Mouse (Mus musculus): ENCODE measurements at regions not wholly inside any gene's neighbourhood (a gene's known extent, or its start where the extent isn't known, plus 50 kb on each side); places are given as distances from the start of the nearest gene placed in this dataset.

DNA sequence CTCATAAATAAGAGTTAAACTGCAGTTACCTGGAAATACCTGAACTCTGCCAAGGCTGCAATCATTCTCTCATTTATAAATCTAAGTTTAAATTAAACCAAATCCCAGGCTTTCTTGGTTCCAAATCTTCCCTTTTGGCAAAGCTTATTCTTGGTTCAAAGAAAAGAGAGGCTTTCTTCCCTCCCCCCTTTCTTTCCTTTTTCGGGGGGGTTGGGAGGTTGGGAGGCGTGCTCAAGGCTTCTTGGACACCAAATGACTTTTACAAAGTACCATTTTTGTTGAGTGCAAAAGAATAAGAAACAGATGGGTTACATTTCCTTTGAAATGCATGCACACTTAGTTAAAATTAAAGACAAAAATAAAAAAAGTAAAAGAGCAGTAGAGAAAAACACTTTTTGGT lies 105.4 kb upstream of the Mroh9 start:
- DNase-seq = no peak

DNA sequence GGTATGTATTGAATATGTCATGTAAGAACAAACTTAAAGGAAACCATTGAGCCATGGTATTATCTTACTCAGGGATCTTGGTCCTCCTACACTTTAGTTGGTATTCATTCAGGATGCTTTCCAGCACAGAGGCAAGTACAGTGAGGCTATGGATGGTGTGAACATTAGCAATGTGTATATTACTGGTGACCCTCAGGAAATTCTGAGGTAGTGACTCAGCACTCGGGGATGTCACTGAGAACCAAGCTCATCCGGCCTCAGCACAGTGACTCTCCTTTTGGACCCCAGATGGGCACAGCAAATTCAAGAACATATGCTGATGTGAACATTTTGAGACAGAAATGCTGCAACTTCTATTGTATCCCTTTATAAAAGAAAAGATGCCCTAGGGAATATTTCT lies 96.4 kb upstream of the Mroh9 start:
- no peak for DNase-seq

DNA sequence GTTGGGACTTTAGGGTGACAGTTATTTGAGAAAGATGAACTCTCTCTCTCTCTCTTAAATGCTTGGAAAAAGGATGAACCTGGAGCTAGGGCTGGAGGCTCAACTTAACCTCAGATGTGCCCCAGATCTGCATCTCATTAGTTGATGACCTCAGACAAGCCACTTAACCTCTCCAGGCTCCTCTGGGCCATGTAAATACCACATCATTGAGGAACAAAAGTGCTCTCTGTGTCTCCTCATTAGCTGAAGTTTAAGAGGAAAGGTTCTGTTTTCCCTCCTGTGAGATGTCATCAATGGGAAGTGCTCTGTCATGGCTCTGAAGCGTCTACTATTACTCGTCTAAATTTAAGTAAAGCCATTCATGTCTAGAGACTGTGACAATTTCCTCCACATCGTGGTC lies 91.5 kb upstream of the Mroh9 start:
- DNase-seq = no peak

GRCm38 (mm10) chr1:163167051-163167450 lies 81.6 kb upstream of the Mroh9 start:
- DNase-seq = no peak

GRCm38 (mm10) chr1:163163636-163164035 lies 78.2 kb upstream of the Mroh9 start:
- no peak for DNase-seq

DNA sequence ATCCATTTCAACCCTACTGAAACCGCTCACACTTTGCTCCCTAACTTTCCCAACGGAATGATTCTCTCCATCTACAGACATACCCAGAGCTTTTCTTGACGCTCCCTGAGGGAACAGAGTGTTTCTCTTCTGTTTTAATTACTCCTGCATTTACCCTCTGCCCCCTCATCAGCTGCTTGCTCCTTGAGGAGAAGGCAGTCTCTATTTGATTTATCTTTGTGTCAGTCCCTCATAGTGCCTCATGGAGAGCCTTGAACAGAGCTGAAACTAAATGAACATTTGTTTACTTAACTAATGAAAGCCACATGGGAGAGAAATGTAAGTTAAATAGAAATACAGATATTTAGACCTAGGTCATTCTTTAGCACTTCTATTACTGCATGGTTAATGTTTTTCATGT lies 74.4 kb upstream of the Mroh9 start:
- no peak for DNase-seq

DNA sequence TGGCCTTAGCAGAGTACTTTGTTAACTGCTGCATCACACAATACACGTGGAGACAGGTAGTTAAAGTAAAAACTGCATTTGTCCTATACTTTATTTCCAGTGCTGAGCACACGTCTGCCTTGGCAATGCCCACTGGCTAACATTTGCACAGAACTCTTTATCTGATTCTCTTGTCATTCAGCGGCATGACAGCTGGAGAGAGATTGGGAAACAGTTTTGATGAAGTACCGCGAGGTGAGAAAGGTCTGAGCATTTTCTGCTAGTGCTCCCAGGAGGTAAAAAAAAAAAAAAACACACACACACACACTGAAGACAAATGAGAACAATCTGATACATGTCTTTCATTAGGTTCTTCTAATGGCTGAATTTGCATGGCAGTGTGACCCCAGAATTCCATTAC lies 73.0 kb upstream of the Mroh9 start:
- no peak for DNase-seq

GRCm38 (mm10) chr1:163150203-163150855 lies 64.9 kb upstream of the Mroh9 start:
- DNase-seq = peak; percentile 8

DNA sequence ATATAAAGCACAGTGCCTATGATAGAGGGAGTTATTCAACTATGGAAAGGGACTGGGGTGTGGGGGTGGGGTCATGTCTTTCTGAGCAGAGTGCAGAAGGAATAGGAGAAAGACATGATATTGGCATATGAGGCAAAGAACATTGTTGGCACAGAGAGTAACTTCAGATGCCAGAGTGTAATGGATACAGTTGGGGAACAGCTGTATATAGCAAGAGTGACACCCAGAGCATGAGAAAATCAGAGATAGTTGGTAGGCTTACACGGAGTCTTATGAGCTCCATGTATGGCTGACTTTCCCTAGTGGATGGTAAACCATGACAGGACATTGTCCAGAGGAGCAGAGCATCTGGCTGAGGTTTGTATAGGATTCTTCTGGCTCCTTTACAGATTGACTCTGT lies 61.2 kb upstream of the Mroh9 start:
- DNase-seq = no peak

- no peak for DNase-seq
Observed at GRCm38 (mm10) chr1:163143113-163143512, 57.6 kb upstream of the Mroh9 start.

- no peak for DNase-seq
Observed at GRCm38 (mm10) chr1:163141471-163141870, 56.0 kb upstream of the Mroh9 start.

- no peak for DNase-seq
Observed at GRCm38 (mm10) chr1:163138179-163138578, 52.7 kb upstream of the Mroh9 start.

All from cerebellum, adult 11-12 months (tissue).